In the genomic region with DNA sequence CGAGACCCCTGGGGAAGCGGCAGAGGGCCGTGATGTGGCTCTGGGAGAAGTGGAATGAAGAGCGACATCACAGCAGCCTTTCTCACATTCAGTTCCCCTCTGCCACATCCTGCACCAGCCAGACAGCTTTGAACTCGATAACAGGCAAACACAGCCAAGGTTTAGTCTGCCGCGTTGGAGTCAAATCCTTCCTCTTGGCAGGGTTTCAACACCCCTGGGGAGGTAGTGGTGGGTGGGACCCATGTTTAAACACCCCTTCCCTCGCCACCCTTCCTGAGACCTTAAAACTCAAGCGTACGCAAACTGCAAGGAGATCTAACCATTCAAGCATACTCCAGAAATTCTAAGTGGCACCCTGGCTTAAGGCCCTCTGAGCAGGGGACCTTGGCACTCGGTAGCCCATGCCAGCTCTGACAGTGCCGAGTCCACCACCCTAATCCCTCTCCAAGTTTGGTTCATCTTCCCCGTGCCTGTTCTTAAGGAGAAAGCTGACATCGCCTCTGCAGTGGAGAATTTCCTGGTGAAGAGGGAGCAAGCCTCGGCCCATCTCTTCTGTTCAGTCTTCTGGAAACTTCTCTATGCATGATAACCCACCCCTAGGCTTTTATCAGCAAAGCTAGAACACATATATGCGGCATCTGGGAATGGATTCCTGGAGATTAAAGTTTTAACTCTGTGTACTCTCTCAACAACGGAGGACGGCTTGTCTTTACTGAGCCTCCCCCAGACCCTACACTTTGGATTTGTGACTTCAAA, we compare ENCODE assay signal across 11 mouse cellular contexts. TPM values are rescaled to one million over a fixed set of nuclear protein-coding genes. Genes with fewer than 3 reads are reported as not detected.
DNase-seq lines count a peak whose midpoint lies in the region; ATAC-seq lines count a peak whose summit lies in the region.
"Had no signal": no experiment of that assay in that cellular context is flagged by ENCODE, and none has a peak within 500 bp of the region (broad histone marks: within the 10 kb centered on the region; RNA-seq: fewer than 3 reads in every experiment).

No protein-coding gene starts in this region.

- H3K27ac ChIP-seq in lung, embryonic 15.5 days: peak overlapping the region; percentile 17; the same call in 1 of the 2 replicates
- H3K27ac ChIP-seq in embryonic facial prominence, embryonic 15.5 days (replicated peaks): 0 out of 2 replicates have a peak overlapping the region, but pooled peaks have one; percentile 8
- H3K27ac ChIP-seq: macrophage had no signal

- 56% methylated on average over 18 of the region's 18 CpGs for WGBS in lung, embryonic 15.5 days
- WGBS in embryonic facial prominence, embryonic 15.5 days: 64% methylated on average over 18 of the region's 18 CpGs

- no peak overlapping the region for H3K9ac ChIP-seq in lung, embryonic 15.5 days
- no peak overlapping the region for H3K9ac ChIP-seq in embryonic facial prominence, embryonic 15.5 days
- H3K9ac ChIP-seq: forebrain, postnatal 0 days had no signal

- peaks cover 34% of the 10 kb centered on the region for H3K4me1 ChIP-seq in lung, embryonic 15.5 days
- H3K4me1 ChIP-seq in embryonic facial prominence, embryonic 15.5 days: peaks cover 26% of the 10 kb centered on the region

- H3K4me2 ChIP-seq in lung, embryonic 15.5 days: no peak overlapping the region
- no peak overlapping the region for H3K4me2 ChIP-seq in embryonic facial prominence, embryonic 15.5 days (replicated peaks)

- no peaks in the 10 kb centered on the region for H3K27me3 ChIP-seq in lung, embryonic 15.5 days
- no peaks in the 10 kb centered on the region for H3K27me3 ChIP-seq in embryonic facial prominence, embryonic 15.5 days

- H3K4me3 ChIP-seq in lung, embryonic 15.5 days: no peak overlapping the region
- H3K4me3 ChIP-seq in embryonic facial prominence, embryonic 15.5 days (replicated peaks): no peak overlapping the region

- no peaks in the 10 kb centered on the region for H3K36me3 ChIP-seq in lung, embryonic 15.5 days
- no peaks in the 10 kb centered on the region for H3K36me3 ChIP-seq in embryonic facial prominence, embryonic 15.5 days

- 0 out of 2 replicates have a peak, but pooled peaks have one; percentile 6 for ATAC-seq in lung, embryonic 15.5 days (ENCODE audit: borderline replicate concordance, extremely low read depth, low FRiP score, low TSS enrichment)
- no peak for ATAC-seq in embryonic facial prominence, embryonic 15.5 days (ENCODE audit: insufficient number of reproducible peaks, low FRiP score, low TSS enrichment, low read depth)
- ATAC-seq: forebrain, postnatal 0 days had no signal

- H3K9me3 ChIP-seq in lung, embryonic 15.5 days: no peaks in the 10 kb centered on the region
- H3K9me3 ChIP-seq in embryonic facial prominence, embryonic 15.5 days (replicated peaks): no peaks in the 10 kb centered on the region

- no peak for DNase-seq in lung, postnatal 25 days (ENCODE audit: low spot score)
- DNase-seq in lung, postnatal 14 days: peak; percentile 22
- peak; percentile 43 to 58 for DNase-seq in thymus, postnatal 36 days
- no peak for DNase-seq in left cerebral cortex, adult 8-10 months (ENCODE audit: low spot score in 2 of 2)
- no peak for DNase-seq in right cerebral cortex, postnatal 4 days
- DNase-seq: cerebellum, adult 8-10 months; forebrain, postnatal 0 days; heart, postnatal 14 days had no signal

RNA-seq across cellular contexts. Expression of a gene that starts 11.3 kb away (rescaled TPM):
- 15.5 TPM in 2 replicates for polyA plus RNA-seq in lung, embryonic 15.5 days (2015; fragmentation: Nextera tagmentation; extraction: Ambion mirVana)
- polyA plus RNA-seq in embryonic facial prominence, embryonic 15.5 days (2015; fragmentation: Nextera tagmentation; extraction: Ambion mirVana): 19.1 and 20.1 TPM in 2 replicates
- 10 to 100 TPM; 23.7 to 27.8 (median 27.4) TPM for total RNA-seq in left cerebral cortex, adult 8-10 months (2022)

Comparison
In these comparisons a context has a peak if more than half of its experiments do, and no peak if none do; other contexts are left out.
1. DNase-seq: peak in lung, postnatal 14 days (single experiment) and thymus, postnatal 36 days (2 of 2); none in lung, postnatal 25 days (single experiment), left cerebral cortex, adult 8-10 months (0 of 2) and right cerebral cortex, postnatal 4 days (single experiment).